Mouse (Mus musculus): ENCODE measurements at regions not wholly inside any gene's neighbourhood (a gene's known extent, or its start where the extent isn't known, plus 50 kb on each side); places are given as distances from the start of the nearest gene placed in this dataset.

- H3K4me1 ChIP-seq (replicated peaks): peaks cover 8% of the 10 kb centered on the region; the same call in 1 of the 2 replicates
- no peaks in the 10 kb centered on the region for H3K36me3 ChIP-seq
- WGBS: 90% methylated on average over 8 of the region's 8 CpGs
- H3K27me3 ChIP-seq (ENCODE audit: insufficient read depth, poor library complexity, severe bottlenecking): no peaks in the 10 kb centered on the region
- DNase-seq (ENCODE audit: low spot score): no peak
- no peak overlapping the region for H3K27ac ChIP-seq
- no peak overlapping the region for H3K4me3 ChIP-seq
- no peaks in the 10 kb centered on the region for H3K9me3 ChIP-seq
Measured at GRCm38 (mm10) chr3:143790905-143791304, 414.1 kb downstream of the Lmo4 start.

- Histone ChIP-seq H3K4me1 (replicated peaks) (peaks cover 8% of the 10 kb centered on the region; the same call in 1 of the 2 replicates), H3K27me3 (ENCODE audit: insufficient read depth, poor library complexity, severe bottlenecking) (no peaks in the 10 kb centered on the region), H3K4me3 (no peak overlapping the region), H3K36me3 (no peaks in the 10 kb centered on the region), H3K27ac (no peak overlapping the region), H3K9me3 (no peaks in the 10 kb centered on the region)
- DNase-seq (ENCODE audit: low spot score): no peak
- 57% methylated on average over 8 of the region's 8 CpGs for WGBS
Measured at GRCm38 (mm10) chr3:143789932-143790570, 415.0 kb downstream of the Lmo4 start.

GRCm38 (mm10) chr3:143786889-143787288 lies 418.1 kb downstream of the Lmo4 start:
- no peaks in the 10 kb centered on the region for H3K36me3 ChIP-seq
- no peak for DNase-seq (ENCODE audit: low spot score)
- no peaks in the 10 kb centered on the region for H3K27me3 ChIP-seq (ENCODE audit: insufficient read depth, poor library complexity, severe bottlenecking)
- no peak overlapping the region for H3K27ac ChIP-seq
- H3K4me3 ChIP-seq: no peak overlapping the region
- H3K4me1 ChIP-seq (replicated peaks): peaks cover 8% of the 10 kb centered on the region; the same call in 1 of the 2 replicates
- no peaks in the 10 kb centered on the region for H3K9me3 ChIP-seq
- WGBS: 93% methylated on average over 8 of the region's 8 CpGs

- no peaks in the 10 kb centered on the region for H3K4me1 ChIP-seq (replicated peaks)
- no peaks in the 10 kb centered on the region for H3K27me3 ChIP-seq (ENCODE audit: insufficient read depth, poor library complexity, severe bottlenecking)
- no peaks in the 10 kb centered on the region for H3K36me3 ChIP-seq
- no peak overlapping the region for H3K4me3 ChIP-seq
- no peaks in the 10 kb centered on the region for H3K9me3 ChIP-seq
- DNase-seq (ENCODE audit: low spot score): no peak
- WGBS: 75% methylated on average over 3 of the region's 3 CpGs
- H3K27ac ChIP-seq: no peak overlapping the region
Measured at GRCm38 (mm10) chr3:143784353-143784791, 420.6 kb downstream of the Lmo4 start.

GRCm38 (mm10) chr3:143778161-143778560 lies 426.9 kb downstream of the Lmo4 start:
- no peaks in the 10 kb centered on the region for H3K27me3 ChIP-seq (ENCODE audit: insufficient read depth, poor library complexity, severe bottlenecking)
- no peaks in the 10 kb centered on the region for H3K9me3 ChIP-seq
- H3K4me3 ChIP-seq: no peak overlapping the region
- no peak for DNase-seq (ENCODE audit: low spot score)
- H3K36me3 ChIP-seq: no peaks in the 10 kb centered on the region
- 77% methylated on average over 2 of the region's 2 CpGs for WGBS
- no peak overlapping the region for H3K27ac ChIP-seq
- no peaks in the 10 kb centered on the region for H3K4me1 ChIP-seq (replicated peaks)

- DNase-seq (ENCODE audit: low spot score): no peak
- Histone ChIP-seq H3K36me3 (no peaks in the 10 kb centered on the region), H3K4me3 (no peak overlapping the region), H3K4me1 (replicated peaks) (no peaks in the 10 kb centered on the region), H3K27ac (no peak overlapping the region), H3K27me3 (ENCODE audit: insufficient read depth, poor library complexity, severe bottlenecking) (no peaks in the 10 kb centered on the region), H3K9me3 (no peaks in the 10 kb centered on the region)
- WGBS: 83% methylated on average over 1 of the region's 1 CpGs
Measured at GRCm38 (mm10) chr3:143759337-143759736, 445.7 kb downstream of the Lmo4 start.

- H3K4me3 ChIP-seq: no peak overlapping the region
- no peaks in the 10 kb centered on the region for H3K27me3 ChIP-seq (ENCODE audit: insufficient read depth, poor library complexity, severe bottlenecking)
- no peaks in the 10 kb centered on the region for H3K9me3 ChIP-seq
- H3K27ac ChIP-seq: no peak overlapping the region
- H3K36me3 ChIP-seq: no peaks in the 10 kb centered on the region
- H3K4me1 ChIP-seq (replicated peaks): no peaks in the 10 kb centered on the region
- DNase-seq (ENCODE audit: low spot score): no peak
- WGBS: 91% methylated on average over 3 of the region's 3 CpGs
Measured at GRCm38 (mm10) chr3:143753197-143753596, 451.8 kb downstream of the Lmo4 start.

- no peak overlapping the region for H3K27ac ChIP-seq
- no peak for DNase-seq (ENCODE audit: low spot score)
- H3K9me3 ChIP-seq: no peaks in the 10 kb centered on the region
- H3K4me1 ChIP-seq (replicated peaks): no peaks in the 10 kb centered on the region
- WGBS: 70% methylated on average over 1 of the region's 1 CpGs
- H3K27me3 ChIP-seq (ENCODE audit: insufficient read depth, poor library complexity, severe bottlenecking): no peaks in the 10 kb centered on the region
- no peaks in the 10 kb centered on the region for H3K36me3 ChIP-seq
- no peak overlapping the region for H3K4me3 ChIP-seq
Measured at GRCm38 (mm10) chr3:143752660-143753059, 452.4 kb downstream of the Lmo4 start.

GRCm38 (mm10) chr3:143750128-143750527 lies 454.9 kb downstream of the Lmo4 start:
- H3K4me1 ChIP-seq (replicated peaks): no peaks in the 10 kb centered on the region
- 88% methylated on average over 4 of the region's 4 CpGs for WGBS
- no peaks in the 10 kb centered on the region for H3K36me3 ChIP-seq
- no peak overlapping the region for H3K27ac ChIP-seq
- H3K9me3 ChIP-seq: no peaks in the 10 kb centered on the region
- H3K27me3 ChIP-seq (ENCODE audit: insufficient read depth, poor library complexity, severe bottlenecking): no peaks in the 10 kb centered on the region
- no peak for DNase-seq (ENCODE audit: low spot score)
- no peak overlapping the region for H3K4me3 ChIP-seq

- Histone ChIP-seq H3K36me3 (no peaks in the 10 kb centered on the region), H3K4me3 (no peak overlapping the region), H3K9me3 (no peaks in the 10 kb centered on the region), H3K4me1 (replicated peaks) (no peaks in the 10 kb centered on the region), H3K27me3 (ENCODE audit: insufficient read depth, poor library complexity, severe bottlenecking) (no peaks in the 10 kb centered on the region), H3K27ac (no peak overlapping the region)
- DNase-seq (ENCODE audit: low spot score): no peak
- WGBS: 85% methylated on average over 7 of the region's 7 CpGs
Measured at GRCm38 (mm10) chr3:143743649-143744048, 461.4 kb downstream of the Lmo4 start.

GRCm38 (mm10) chr3:143742786-143743571 lies 462.0 kb downstream of the Lmo4 start:
- Histone ChIP-seq H3K36me3 (no peaks in the 10 kb centered on the region), H3K27me3 (ENCODE audit: insufficient read depth, poor library complexity, severe bottlenecking) (no peaks in the 10 kb centered on the region), H3K27ac (no peak overlapping the region), H3K4me1 (replicated peaks) (no peaks in the 10 kb centered on the region), H3K4me3 (no peak overlapping the region), H3K9me3 (no peaks in the 10 kb centered on the region)
- 79% methylated on average over 17 of the region's 17 CpGs for WGBS
- DNase-seq (ENCODE audit: low spot score): no peak

- no peak for DNase-seq (ENCODE audit: low spot score)
- H3K4me3 ChIP-seq: no peak overlapping the region
- H3K27ac ChIP-seq: no peak overlapping the region
- no peaks in the 10 kb centered on the region for H3K4me1 ChIP-seq (replicated peaks)
- H3K36me3 ChIP-seq: no peaks in the 10 kb centered on the region
- H3K9me3 ChIP-seq: no peaks in the 10 kb centered on the region
- no peaks in the 10 kb centered on the region for H3K27me3 ChIP-seq (ENCODE audit: insufficient read depth, poor library complexity, severe bottlenecking)
- WGBS: 59% methylated on average over 3 of the region's 3 CpGs
Measured at GRCm38 (mm10) chr3:143738676-143739075, 466.3 kb downstream of the Lmo4 start.

- Histone ChIP-seq H3K27ac (no peak overlapping the region), H3K4me3 (no peak overlapping the region), H3K9me3 (no peaks in the 10 kb centered on the region), H3K27me3 (ENCODE audit: insufficient read depth, poor library complexity, severe bottlenecking) (no peaks in the 10 kb centered on the region), H3K4me1 (replicated peaks) (no peaks in the 10 kb centered on the region), H3K36me3 (no peaks in the 10 kb centered on the region)
- 85% methylated on average over 6 of the region's 6 CpGs for WGBS
- DNase-seq (ENCODE audit: low spot score): no peak
Measured at GRCm38 (mm10) chr3:143737844-143738243, 467.2 kb downstream of the Lmo4 start.

Measured in hindbrain, embryonic 10.5 days (tissue).